Mouse (Mus musculus) monocyte, adult 2 months (primary cell): ENCODE measurements around the gene Trio.

Experiments
- DNase-seq, 2 experiments: peaks; one replicate each; pipeline ENCODE4 v3.0.0; 2022; ENCODE audit warnings: low spot score in 2 of 2, low read depth in 1 of 2

Trio gene

GRCm38 (mm10) chr15:28025447-28026166, at the start of gene Trio:
TSS of gene Trio (minus strand) at chr15:28025848.
- DNase-seq: peak; percentile 74 to 75

GRCm38 (mm10) chr15:28074416-28074970, 48.8 kb upstream of the Trio start:
- no peak for DNase-seq

- DNase-seq: no peak
Measured at GRCm38 (mm10) chr15:28071601-28072000, 46.0 kb upstream of the Trio start.

- DNase-seq: no peak
Measured at GRCm38 (mm10) chr15:28070771-28071419, 45.2 kb upstream of the Trio start.

- DNase-seq: no peak
Measured at GRCm38 (mm10) chr15:28070221-28070620, 44.6 kb upstream of the Trio start.

GRCm38 (mm10) chr15:28067373-28067772, 41.7 kb upstream of the Trio start:
- DNase-seq: no peak

GRCm38 (mm10) chr15:28066468-28066867, 40.8 kb upstream of the Trio start:
- no peak for DNase-seq

GRCm38 (mm10) chr15:28065572-28065971, 39.9 kb upstream of the Trio start:
- DNase-seq: no peak

- DNase-seq: no peak
Measured at GRCm38 (mm10) chr15:28064733-28065088, 39.1 kb upstream of the Trio start.

- no peak for DNase-seq
Measured at GRCm38 (mm10) chr15:28064081-28064732, 38.6 kb upstream of the Trio start.

GRCm38 (mm10) chr15:28063466-28063865, 37.8 kb upstream of the Trio start:
- DNase-seq: no peak

GRCm38 (mm10) chr15:28062016-28062415, 36.4 kb upstream of the Trio start:
- DNase-seq: no peak

- DNase-seq: no peak
Measured at GRCm38 (mm10) chr15:28060977-28061376, 35.3 kb upstream of the Trio start.

GRCm38 (mm10) chr15:28060423-28060822, 34.8 kb upstream of the Trio start:
- no peak for DNase-seq

- no peak for DNase-seq
Measured at GRCm38 (mm10) chr15:28057545-28057944, 31.9 kb upstream of the Trio start.

- no peak for DNase-seq
Measured at GRCm38 (mm10) chr15:28054731-28055130, 29.1 kb upstream of the Trio start.

- DNase-seq: no peak
Measured at GRCm38 (mm10) chr15:28054111-28054510, 28.5 kb upstream of the Trio start.

GRCm38 (mm10) chr15:28053226-28053625, 27.6 kb upstream of the Trio start:
- DNase-seq: no peak

- no peak for DNase-seq
Measured at GRCm38 (mm10) chr15:28051811-28052210, 26.2 kb upstream of the Trio start.

GRCm38 (mm10) chr15:28051104-28051625, 25.5 kb upstream of the Trio start:
- no peak for DNase-seq

GRCm38 (mm10) chr15:28047711-28048110, 22.1 kb upstream of the Trio start:
- DNase-seq: no peak
